Mouse (Mus musculus) hindbrain, embryonic 16.5 days (tissue): ENCODE data around the gene Abr. TPM values are rescaled to one million over a fixed set of nuclear protein-coding genes. Genes with fewer than 3 reads are reported as not detected.

ENCODE experiments used
- ATAC-seq: fragments of 200-750 bp; cut with Nextera tagmentation; 2 replicates; pipeline ENCODE4 v1.8.0; 2017; ENCODE audit warnings: moderate TSS enrichment, moderate library complexity
- H3K27ac ChIP-seq: fragments of 300-500 bp; sonication (generic); 2 replicates; pipeline ENCODE4 v1.5.1; 2014; ENCODE audit warnings: low read depth, mild to moderate bottlenecking, control low read depth, low read length, moderate library complexity
- H3K27me3 ChIP-seq: fragments of 300-500 bp; sonication (generic); replicated peaks from 2 replicates; pipeline ENCODE4 v1.6.1; 2014; ENCODE audit warnings: low read length; ENCODE audit not compliant: control insufficient read depth, insufficient read depth
- H3K36me3 ChIP-seq: fragments of 300-500 bp; sonication (generic); 2 replicates; pipeline ENCODE4 v1.6.1; 2014; ENCODE audit warnings: mild to moderate bottlenecking, low read length, moderate library complexity, mixed read lengths; ENCODE audit not compliant: control insufficient read depth, insufficient read depth
- H3K4me1 ChIP-seq: fragments of 300-500 bp; sonication (generic); 2 replicates; pipeline ENCODE4 v1.6.1; 2014; ENCODE audit warnings: low read depth, low read length; ENCODE audit not compliant: control insufficient read depth, insufficient read depth
- H3K4me2 ChIP-seq: fragments of 300-500 bp; sonication (generic); 2 replicates; pipeline ENCODE4 v1.6.1; 2014; ENCODE audit warnings: mild to moderate bottlenecking, low read length, control low read depth, moderate library complexity
- H3K4me3 ChIP-seq: fragments of 300-500 bp; sonication (generic); 2 replicates; pipeline ENCODE4 v1.5.1; 2014; ENCODE audit warnings: mild to moderate bottlenecking, low read length, control low read depth, moderate library complexity
- H3K9ac ChIP-seq: fragments of 300-500 bp; sonication (generic); 2 replicates; pipeline ENCODE4 v1.6.1; 2014; ENCODE audit warnings: low read depth, mild to moderate bottlenecking, control low read depth, low read length, moderate library complexity
- H3K9me3 ChIP-seq: fragments of 300-500 bp; sonication (generic); 2 replicates; pipeline ENCODE4 v1.6.1; 2014; ENCODE audit warnings: mild to moderate bottlenecking, low read length, moderate library complexity; ENCODE audit not compliant: control insufficient read depth
- WGBS: fragments of 180-500 bp; shearing (Covaris S2); extraction: QIAGEN DNeasy Blood & Tissue Kit; methylation state at CpG from one replicate; pipeline ENCODE4 v1.1.7; 2014; 5-methylcytosine and 5-hydroxymethylcytosine counted together
- polyA plus RNA-seq: library from polyadenylated mRNA; unstranded; fragments of >200 nt; fragmentation: Nextera tagmentation; extraction: Ambion mirVana; gene quantifications from 2 replicates; pipeline ENCODE4 v1.2.1, GENCODE M21; 2015

The Abr gene
- polyA plus RNA-seq, 1 experiment from 2014 or later = 85.2 TPM

GRCm38 (mm10) chr11:76650862-76651560 is 28.9 kb upstream of the Abr start:
- Histone ChIP-seq H3K4me2 (no peak overlapping the region), H3K4me1 (peaks cover 16% of the 10 kb centered on the region), H3K27ac (no peak overlapping the region), H3K27me3 (no peaks in the 10 kb centered on the region), H3K9ac (no peak overlapping the region), H3K4me3 (no peak overlapping the region), H3K36me3 (no peaks in the 10 kb centered on the region), H3K9me3 (no peaks in the 10 kb centered on the region)
- no peak for ATAC-seq
- 53% methylated on average over 13 of the region's 14 CpGs for WGBS

DNA sequence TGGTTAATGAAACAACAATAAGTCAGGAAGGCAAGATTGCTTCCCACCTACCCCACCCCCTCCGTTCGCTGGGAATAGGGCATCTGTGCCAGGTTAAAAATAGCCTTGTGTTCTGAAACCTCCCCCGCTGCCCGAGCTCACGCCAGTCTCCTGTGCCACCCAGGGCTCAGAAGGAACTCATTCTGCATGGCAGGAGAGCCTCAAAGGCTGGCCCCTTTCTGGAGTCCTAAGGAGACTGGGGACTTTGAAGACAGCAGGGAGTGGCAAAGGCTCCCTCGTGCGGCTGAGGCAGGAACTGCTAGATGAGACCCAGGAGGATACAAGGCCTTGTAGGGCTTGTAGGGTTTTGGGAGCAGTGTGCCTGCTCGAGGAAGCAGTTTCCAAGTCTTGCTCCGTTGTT is 25.4 kb upstream of the Abr start:
- Histone ChIP-seq H3K27ac (peak overlapping the region; percentile 52; the same call in 1 of the 2 replicates), H3K36me3 (no peaks in the 10 kb centered on the region), H3K4me2 (peak overlapping the region; percentile 50), H3K9ac (no peak overlapping the region; the same call in 1 of the 2 replicates), H3K27me3 (no peaks in the 10 kb centered on the region; the same call in 1 of the 2 replicates), H3K9me3 (no peaks in the 10 kb centered on the region), H3K4me1 (peaks cover 35% of the 10 kb centered on the region), H3K4me3 (no peak overlapping the region; the same call in 1 of the 2 replicates)
- 9% methylated on average over 9 of the region's 9 CpGs for WGBS
- peak; percentile 52; the same call in 1 of the 2 replicates for ATAC-seq

DNA sequence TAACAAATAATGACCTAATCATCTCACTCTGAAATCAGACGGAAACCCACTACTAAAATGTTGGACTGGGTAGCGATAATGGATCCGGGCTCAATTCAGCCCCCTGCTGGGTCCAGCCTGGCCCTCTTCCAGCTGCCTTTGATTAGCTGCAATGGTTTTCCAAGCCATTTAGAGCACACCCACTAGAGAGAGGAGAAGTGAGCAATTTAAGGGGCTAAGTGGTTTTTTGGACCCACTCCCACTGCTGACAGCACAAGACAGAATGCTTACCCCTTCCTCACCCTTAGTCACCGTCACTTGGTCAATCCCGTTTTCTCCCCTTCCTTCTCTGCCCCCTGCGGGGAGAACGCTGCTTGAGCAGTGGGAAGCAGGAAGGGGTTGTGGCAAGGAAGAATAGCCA is 24.9 kb upstream of the Abr start:
- H3K9me3 ChIP-seq = no peaks in the 10 kb centered on the region
- H3K4me3 ChIP-seq = no peak overlapping the region; the same call in 1 of the 2 replicates
- H3K36me3 ChIP-seq = no peaks in the 10 kb centered on the region
- WGBS = 0% methylated on average over 7 of the region's 7 CpGs
- no peak overlapping the region; the same call in 1 of the 2 replicates for H3K9ac ChIP-seq
- no peaks in the 10 kb centered on the region; the same call in 1 of the 2 replicates for H3K27me3 ChIP-seq
- peak; percentile 63; the same call in 1 of the 2 replicates for ATAC-seq
- H3K4me1 ChIP-seq = peaks cover 35% of the 10 kb centered on the region
- H3K27ac ChIP-seq = peak overlapping the region; percentile 52; the same call in 1 of the 2 replicates
- peak overlapping the region; percentile 50 for H3K4me2 ChIP-seq

GRCm38 (mm10) chr11:76645955-76646354 is 23.8 kb upstream of the Abr start:
- Histone ChIP-seq H3K36me3 (no peaks in the 10 kb centered on the region), H3K9ac (peak overlapping the region; percentile 53), H3K9me3 (no peaks in the 10 kb centered on the region), H3K4me1 (peaks cover 35% of the 10 kb centered on the region), H3K27me3 (no peaks in the 10 kb centered on the region; the same call in 1 of the 2 replicates), H3K4me2 (peak overlapping the region; percentile 68), H3K27ac (peak overlapping the region; percentile 19; the same call in 1 of the 2 replicates), H3K4me3 (peak overlapping the region; percentile 34)
- WGBS = 0% methylated on average over 19 of the region's 19 CpGs
- ATAC-seq = peak; percentile 75

GRCm38 (mm10) chr11:76645036-76645435 is 22.9 kb upstream of the Abr start:
- H3K9ac ChIP-seq = 0 out of 2 replicates have a peak overlapping the region, but pooled peaks have one; percentile 35
- no peaks in the 10 kb centered on the region for H3K36me3 ChIP-seq
- 67% methylated on average over 9 of the region's 9 CpGs for WGBS
- no peaks in the 10 kb centered on the region for H3K9me3 ChIP-seq
- no peak overlapping the region; the same call in 1 of the 2 replicates for H3K27ac ChIP-seq
- H3K4me2 ChIP-seq = no peak overlapping the region
- H3K27me3 ChIP-seq = no peaks in the 10 kb centered on the region; the same call in 1 of the 2 replicates
- H3K4me1 ChIP-seq = peaks cover 35% of the 10 kb centered on the region
- no peak for ATAC-seq
- H3K4me3 ChIP-seq = no peak overlapping the region

DNA sequence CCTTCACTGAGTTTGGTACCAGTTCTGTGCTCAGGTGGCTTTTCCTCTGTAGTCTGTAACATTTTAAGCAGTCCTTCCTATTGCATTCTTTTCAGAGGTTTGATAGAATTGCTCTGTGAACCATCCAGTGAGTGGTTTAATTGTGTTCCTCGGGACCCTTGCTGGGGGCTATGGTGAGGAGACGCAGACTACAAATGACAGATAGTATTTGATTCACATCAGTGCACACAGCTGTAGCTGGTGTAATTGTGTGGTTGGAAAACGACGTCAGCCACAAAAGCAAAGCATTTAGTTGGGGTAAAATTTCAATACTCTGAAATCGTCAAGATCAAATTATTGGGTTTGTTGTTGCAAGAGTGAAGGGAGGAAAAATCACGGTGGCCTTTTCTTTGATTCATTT is 22.1 kb upstream of the Abr start:
- H3K4me3 ChIP-seq = no peak overlapping the region
- no peak overlapping the region for H3K9ac ChIP-seq
- H3K27ac ChIP-seq = peak overlapping the region; percentile 59
- H3K27me3 ChIP-seq = no peaks in the 10 kb centered on the region; the same call in 1 of the 2 replicates
- H3K4me1 ChIP-seq = peaks cover 39% of the 10 kb centered on the region
- H3K36me3 ChIP-seq = no peaks in the 10 kb centered on the region
- H3K4me2 ChIP-seq = no peak overlapping the region
- no peaks in the 10 kb centered on the region for H3K9me3 ChIP-seq
- 29% methylated on average over 6 of the region's 6 CpGs for WGBS
- ATAC-seq = no peak

- ATAC-seq = no peak
- Histone ChIP-seq H3K4me2 (no peak overlapping the region), H3K36me3 (no peaks in the 10 kb centered on the region), H3K9ac (no peak overlapping the region), H3K27me3 (no peaks in the 10 kb centered on the region; the same call in 1 of the 2 replicates), H3K27ac (no peak overlapping the region), H3K9me3 (no peaks in the 10 kb centered on the region), H3K4me1 (peaks cover 18% of the 10 kb centered on the region), H3K4me3 (no peak overlapping the region)
- WGBS = 59% methylated on average over 4 of the region's 4 CpGs
These were observed 18.1 kb upstream of the Abr start for GRCm38 (mm10) chr11:76640231-76640630.

- WGBS = 53% methylated on average over 17 of the region's 17 CpGs
- no peaks in the 10 kb centered on the region for H3K9me3 ChIP-seq
These were observed 17.3 kb upstream of the Abr start for GRCm38 (mm10) chr11:76639269-76639985.

GRCm38 (mm10) chr11:76630487-76630886 is 8.4 kb upstream of the Abr start:
- no peaks in the 10 kb centered on the region for H3K27me3 ChIP-seq
- H3K9me3 ChIP-seq = no peaks in the 10 kb centered on the region
- no peak overlapping the region for H3K4me3 ChIP-seq
- H3K9ac ChIP-seq = no peak overlapping the region
- H3K27ac ChIP-seq = no peak overlapping the region
- no peak for ATAC-seq
- H3K36me3 ChIP-seq = no peaks in the 10 kb centered on the region
- H3K4me1 ChIP-seq = no peaks in the 10 kb centered on the region
- no peak overlapping the region for H3K4me2 ChIP-seq
- 86% methylated on average over 5 of the region's 5 CpGs for WGBS

More at GRCm38 (mm10) chr11:76639269-76639985, 17.3 kb upstream of the Abr start:
- Histone ChIP-seq H3K27ac (peak overlapping the region; percentile 20; the same call in 1 of the 2 replicates), H3K27me3 (no peaks in the 10 kb centered on the region), H3K4me2 (no peak overlapping the region), H3K36me3 (no peaks in the 10 kb centered on the region), H3K4me1 (peaks cover 10% of the 10 kb centered on the region), H3K4me3 (no peak overlapping the region), H3K9ac (no peak overlapping the region)
- 0 out of 2 replicates have a peak, but pooled peaks have one; percentile 61 for ATAC-seq
